Mouse (Mus musculus): ENCODE data around the gene Filip1. TPM values are rescaled to one million over a fixed set of nuclear protein-coding genes. Genes with fewer than 3 reads are reported as not detected.
"Not testable (repeated sequence)": the region's sequence is repeated elsewhere in the genome, so short reads cannot be mapped to it uniquely, and the experiment has no call there.

Gene Filip1
- polyA plus RNA-seq (2014; fragmentation: Nextera tagmentation; extraction: Ambion mirVana), result 1.3 and 1.8 TPM in 2 replicates

- WGBS, result 68% methylated on average over 7 of the region's 7 CpGs
- DNase-seq (ENCODE audit: low spot score) (no peak), ATAC-seq (replicated peaks; ENCODE audit: low FRiP score) (no peak)
- Histone ChIP-seq H3K9me3 (ENCODE audit: control insufficient read depth, low read length) (no peaks in the 10 kb centered on the region), H3K4me1 (replicated peaks; ENCODE audit: control insufficient read depth, insufficient read depth, low read length) (no peaks in the 10 kb centered on the region), H3K9ac (ENCODE audit: low read depth, low read length) (no peak within 1 kb of the TSS), H3K36me3 (ENCODE audit: control insufficient read depth, insufficient read depth, low read length) (no peaks in the 10 kb centered on the region), H3K27ac (ENCODE audit: low read depth, low read length) (no peak within 1 kb of the TSS), H3K4me2 (no peak within 1 kb of the TSS), H3K27me3 (replicated peaks; ENCODE audit: control insufficient read depth, insufficient read depth, low read length) (no peaks in the 10 kb centered on the region), H3K4me3 (ENCODE audit: low read depth, low read length) (no peak within 1 kb of the TSS)
These were observed at the start of gene Filip1 for GRCm38 (mm10) chr9:80012751-80013150. Gene Filip1, minus strand, starts transcription at chr9:80012851.

- H3K4me3 ChIP-seq (ENCODE audit: low read depth, low read length), result no peak overlapping the region
- H3K9ac ChIP-seq (ENCODE audit: low read depth, low read length), result no peak overlapping the region
- no peak for ATAC-seq (replicated peaks; ENCODE audit: low FRiP score)
- WGBS, result 26% methylated on average over 2 of the region's 2 CpGs
- H3K4me2 ChIP-seq, result no peak overlapping the region
- no peaks in the 10 kb centered on the region for H3K36me3 ChIP-seq (ENCODE audit: control insufficient read depth, insufficient read depth, low read length)
- H3K4me1 ChIP-seq (replicated peaks; ENCODE audit: control insufficient read depth, insufficient read depth, low read length), result no peaks in the 10 kb centered on the region
- H3K9me3 ChIP-seq (ENCODE audit: control insufficient read depth, low read length), result peaks cover 2% of the 10 kb centered on the region; the same call in 1 of the 2 replicates
- no peak overlapping the region for H3K27ac ChIP-seq (ENCODE audit: low read depth, low read length)
- H3K27me3 ChIP-seq (replicated peaks; ENCODE audit: control insufficient read depth, insufficient read depth, low read length), result no peaks in the 10 kb centered on the region
- no peak for DNase-seq (ENCODE audit: low spot score)
These were observed 45.0 kb upstream of the Filip1 start for GRCm38 (mm10) chr9:80057690-80058089.

- no peak overlapping the region for H3K27ac ChIP-seq (ENCODE audit: low read depth, low read length)
- ATAC-seq (replicated peaks; ENCODE audit: low FRiP score) (no peak), DNase-seq (ENCODE audit: low spot score) (no peak)
- H3K9me3 ChIP-seq (ENCODE audit: control insufficient read depth, low read length), result peaks cover 2% of the 10 kb centered on the region; the same call in 1 of the 2 replicates
- no peaks in the 10 kb centered on the region for H3K4me1 ChIP-seq (replicated peaks; ENCODE audit: control insufficient read depth, insufficient read depth, low read length)
- H3K4me2 ChIP-seq, result no peak overlapping the region
- H3K36me3 ChIP-seq (ENCODE audit: control insufficient read depth, insufficient read depth, low read length), result no peaks in the 10 kb centered on the region
- 77% methylated on average over 5 of the region's 5 CpGs for WGBS
- no peak overlapping the region for H3K9ac ChIP-seq (ENCODE audit: low read depth, low read length)
- no peaks in the 10 kb centered on the region for H3K27me3 ChIP-seq (replicated peaks; ENCODE audit: control insufficient read depth, insufficient read depth, low read length)
- H3K4me3 ChIP-seq (ENCODE audit: low read depth, low read length), result no peak overlapping the region
These were observed 40.3 kb upstream of the Filip1 start for GRCm38 (mm10) chr9:80052951-80053350.

GRCm38 (mm10) chr9:80049271-80049670 lies 36.6 kb upstream of the Filip1 start:
- ATAC-seq (replicated peaks; ENCODE audit: low FRiP score); H3K36me3 ChIP-seq (ENCODE audit: control insufficient read depth, insufficient read depth, low read length); H3K4me2 ChIP-seq; DNase-seq (ENCODE audit: low spot score); H3K9ac ChIP-seq (ENCODE audit: low read depth, low read length); H3K27ac ChIP-seq (ENCODE audit: low read depth, low read length); H3K4me3 ChIP-seq (ENCODE audit: low read depth, low read length); H3K4me1 ChIP-seq (replicated peaks; ENCODE audit: control insufficient read depth, insufficient read depth, low read length); H3K9me3 ChIP-seq (ENCODE audit: control insufficient read depth, low read length); H3K27me3 ChIP-seq (replicated peaks; ENCODE audit: control insufficient read depth, insufficient read depth, low read length): not testable (repeated sequence)
- 69% methylated on average over 5 of the region's 5 CpGs for WGBS

GRCm38 (mm10) chr9:80044301-80044700 lies 31.6 kb upstream of the Filip1 start:
- not testable (repeated sequence) for H3K4me1 ChIP-seq (replicated peaks; ENCODE audit: control insufficient read depth, insufficient read depth, low read length); H3K9me3 ChIP-seq (ENCODE audit: control insufficient read depth, low read length); DNase-seq (ENCODE audit: low spot score); H3K36me3 ChIP-seq (ENCODE audit: control insufficient read depth, insufficient read depth, low read length); ATAC-seq (replicated peaks; ENCODE audit: low FRiP score); H3K9ac ChIP-seq (ENCODE audit: low read depth, low read length); H3K27ac ChIP-seq (ENCODE audit: low read depth, low read length); H3K4me2 ChIP-seq; H3K4me3 ChIP-seq (ENCODE audit: low read depth, low read length); H3K27me3 ChIP-seq (replicated peaks; ENCODE audit: control insufficient read depth, insufficient read depth, low read length)
- 81% methylated on average over 4 of the region's 4 CpGs for WGBS

GRCm38 (mm10) chr9:80039296-80039815 lies 26.7 kb upstream of the Filip1 start:
- no peaks in the 10 kb centered on the region for H3K27me3 ChIP-seq (replicated peaks; ENCODE audit: control insufficient read depth, insufficient read depth, low read length)
- 56% methylated on average over 2 of the region's 2 CpGs for WGBS
- no peak overlapping the region for H3K4me2 ChIP-seq
- no peaks in the 10 kb centered on the region for H3K36me3 ChIP-seq (ENCODE audit: control insufficient read depth, insufficient read depth, low read length)
- ATAC-seq (replicated peaks; ENCODE audit: low FRiP score), result no peak
- no peaks in the 10 kb centered on the region for H3K9me3 ChIP-seq (ENCODE audit: control insufficient read depth, low read length)
- no peak overlapping the region for H3K4me3 ChIP-seq (ENCODE audit: low read depth, low read length)
- no peak overlapping the region for H3K9ac ChIP-seq (ENCODE audit: low read depth, low read length)
- no peaks in the 10 kb centered on the region for H3K4me1 ChIP-seq (replicated peaks; ENCODE audit: control insufficient read depth, insufficient read depth, low read length)
- no peak for DNase-seq (ENCODE audit: low spot score)
- H3K27ac ChIP-seq (ENCODE audit: low read depth, low read length), result no peak overlapping the region

- Histone ChIP-seq H3K27me3 (replicated peaks; ENCODE audit: control insufficient read depth, insufficient read depth, low read length) (no peaks in the 10 kb centered on the region), H3K9ac (ENCODE audit: low read depth, low read length) (no peak overlapping the region), H3K4me3 (ENCODE audit: low read depth, low read length) (no peak overlapping the region), H3K36me3 (ENCODE audit: control insufficient read depth, insufficient read depth, low read length) (no peaks in the 10 kb centered on the region), H3K4me2 (no peak overlapping the region), H3K27ac (ENCODE audit: low read depth, low read length) (no peak overlapping the region), H3K4me1 (replicated peaks; ENCODE audit: control insufficient read depth, insufficient read depth, low read length) (no peaks in the 10 kb centered on the region), H3K9me3 (ENCODE audit: control insufficient read depth, low read length) (no peaks in the 10 kb centered on the region)
- DNase-seq (ENCODE audit: low spot score) (no peak), ATAC-seq (replicated peaks; ENCODE audit: low FRiP score) (no peak)
These were observed 25.3 kb upstream of the Filip1 start for GRCm38 (mm10) chr9:80037997-80038383.

- DNase-seq (ENCODE audit: low spot score), result no peak
- Histone ChIP-seq H3K36me3 (ENCODE audit: control insufficient read depth, insufficient read depth, low read length) (no peaks in the 10 kb centered on the region), H3K9me3 (ENCODE audit: control insufficient read depth, low read length) (no peaks in the 10 kb centered on the region), H3K9ac (ENCODE audit: low read depth, low read length) (no peak overlapping the region), H3K4me3 (ENCODE audit: low read depth, low read length) (no peak overlapping the region), H3K27me3 (replicated peaks; ENCODE audit: control insufficient read depth, insufficient read depth, low read length) (no peaks in the 10 kb centered on the region), H3K4me2 (no peak overlapping the region), H3K4me1 (replicated peaks; ENCODE audit: control insufficient read depth, insufficient read depth, low read length) (no peaks in the 10 kb centered on the region), H3K27ac (ENCODE audit: low read depth, low read length) (no peak overlapping the region)
- no peak for ATAC-seq (replicated peaks; ENCODE audit: low FRiP score)
- WGBS, result 81% methylated on average over 13 of the region's 13 CpGs
These were observed 24.8 kb upstream of the Filip1 start for GRCm38 (mm10) chr9:80037262-80037996.

GRCm38 (mm10) chr9:80026581-80027021 lies 13.9 kb upstream of the Filip1 start:
- H3K36me3 ChIP-seq (ENCODE audit: control insufficient read depth, insufficient read depth, low read length), result no peaks in the 10 kb centered on the region
- H3K27ac ChIP-seq (ENCODE audit: low read depth, low read length), result no peak overlapping the region
- H3K27me3 ChIP-seq (replicated peaks; ENCODE audit: control insufficient read depth, insufficient read depth, low read length), result no peaks in the 10 kb centered on the region
- no peaks in the 10 kb centered on the region; the same call in 1 of the 2 replicates for H3K4me1 ChIP-seq (replicated peaks; ENCODE audit: control insufficient read depth, insufficient read depth, low read length)
- no peak for ATAC-seq (replicated peaks; ENCODE audit: low FRiP score)
- WGBS, result 70% methylated on average over 6 of the region's 6 CpGs
- H3K4me3 ChIP-seq (ENCODE audit: low read depth, low read length), result no peak overlapping the region
- no peak overlapping the region for H3K9ac ChIP-seq (ENCODE audit: low read depth, low read length)
- H3K4me2 ChIP-seq, result no peak overlapping the region
- DNase-seq (ENCODE audit: low spot score), result no peak
- no peaks in the 10 kb centered on the region for H3K9me3 ChIP-seq (ENCODE audit: control insufficient read depth, low read length)

All from liver, embryonic 11.5 days (tissue).